Mouse (Mus musculus) CD4-positive helper T cell, adult 2 months (primary cell): ENCODE data around the gene Gm7247.
"Not testable (repeated sequence)": the region's sequence is repeated elsewhere in the genome, so short reads cannot be mapped to it uniquely, and the experiment has no call there.

Experiments
- DNase-seq: peaks from one replicate; pipeline ENCODE4 v3.0.0-alpha.2; 2012; ENCODE audit warnings: low read depth, missing footprints, low spot score

Gene Gm7247

GRCm38 (mm10) chr14:51495781-51496180 is 134.2 kb downstream of the Gm7247 start:
- DNase-seq = no peak

GRCm38 (mm10) chr14:51496955-51497354 is 135.4 kb downstream of the Gm7247 start:
- no peak for DNase-seq

GRCm38 (mm10) chr14:51497958-51498357 is 136.4 kb downstream of the Gm7247 start:
- no peak for DNase-seq

- DNase-seq = no peak
These were observed 138.2 kb downstream of the Gm7247 start for GRCm38 (mm10) chr14:51499707-51500275.

- DNase-seq = no peak
These were observed 138.9 kb downstream of the Gm7247 start for GRCm38 (mm10) chr14:51500461-51500860.

GRCm38 (mm10) chr14:51507416-51507815 is 145.9 kb downstream of the Gm7247 start:
- DNase-seq = no peak

- no peak for DNase-seq
These were observed 190.9 kb downstream of the Gm7247 start, which contains the start of gene Gm5622 for GRCm38 (mm10) chr14:51552490-51552889. Gene Gm5622, plus strand, starts transcription at chr14:51552790.

- DNase-seq = not testable (repeated sequence)
These were observed 212.4 kb downstream of the Gm7247 start, which contains the start of gene Gm17175 for GRCm38 (mm10) chr14:51573963-51574362. Gene Gm17175, minus strand, starts transcription at chr14:51574063.

GRCm38 (mm10) chr14:51592039-51592438 is 230.5 kb downstream of the Gm7247 start, which contains the start of gene Gm17174:
Gene Gm17174, minus strand, starts transcription at chr14:51592139.
- not testable (repeated sequence) for DNase-seq

- no peak for DNase-seq
These were observed 249.7 kb downstream of the Gm7247 start, which contains the start of gene Gm17078 for GRCm38 (mm10) chr14:51611210-51611609. Gene Gm17078, minus strand, starts transcription at chr14:51611310.
